Mouse (Mus musculus) ES-Bruce4 (cell line): ENCODE measurements around the gene Myo15. TPM values are rescaled to one million over a fixed set of nuclear protein-coding genes. Genes with fewer than 3 reads are reported as not detected.

Source experiments
- H3K27ac ChIP-seq: 2 replicates; pipeline ENCODE4 v1.5.1; 2012; ENCODE audit warnings: low read length, inconsistent platforms; ENCODE audit not compliant: insufficient read depth
- H3K27me3 ChIP-seq: 2 replicates; pipeline ENCODE4 v1.6.1; 2012; ENCODE audit warnings: mild to moderate bottlenecking, low read length, inconsistent platforms; ENCODE audit not compliant: control insufficient read depth, poor library complexity, insufficient read depth, severe bottlenecking
- H3K36me3 ChIP-seq: 2 replicates; pipeline ENCODE4 v1.6.1; 2012; ENCODE audit warnings: inconsistent platforms, mild to moderate bottlenecking, low read length, moderate library complexity; ENCODE audit not compliant: control insufficient read depth, poor library complexity, insufficient read depth, severe bottlenecking
- H3K4me1 ChIP-seq: one replicate; pipeline ENCODE4 v1.8.1; 2011; ENCODE audit warnings: low read length; ENCODE audit not compliant: control insufficient read depth, insufficient read depth
- H3K4me3 ChIP-seq: 2 replicates; pipeline ENCODE4 v1.5.1; 2011; ENCODE audit warnings: low read depth, mild to moderate bottlenecking, low read length
- H3K9ac ChIP-seq: 2 replicates; pipeline ENCODE4 v1.6.1; 2012; ENCODE audit warnings: low read depth, mild to moderate bottlenecking, inconsistent platforms; ENCODE audit not compliant: poor library complexity, severe bottlenecking
- H3K9me3 ChIP-seq: replicated peaks from 2 replicates; pipeline ENCODE4 v1.6.1; 2012; ENCODE audit warnings: mild to moderate bottlenecking, low read length, inconsistent platforms; ENCODE audit not compliant: control insufficient read depth, poor library complexity, insufficient read depth, severe bottlenecking
- CTCF ChIP-seq: IDR thresholded peaks from one replicate; pipeline ENCODE4 v1.8.1; 2011; ENCODE audit warnings: low read depth, low read length
- EP300 ChIP-seq: IDR thresholded peaks from 2 replicates; pipeline ENCODE4 v1.6.1; 2011; ENCODE audit warnings: low read depth, low read length; ENCODE audit not compliant: insufficient read depth
- POLR2A ChIP-seq: IDR thresholded peaks from one replicate; pipeline ENCODE4 v1.8.1; 2011; ENCODE audit warnings: low read length; ENCODE audit not compliant: insufficient read depth
- polyA plus RNA-seq: library from polyadenylated mRNA; stranded (reverse); fragments of >200 nt; gene quantifications from 2 replicates; pipeline ENCODE4 v1.2.4, GENCODE M21; 2011; ENCODE audit warnings: low read depth; ENCODE audit not compliant: missing spikeins, insufficient read depth, insufficient read length

The Myo15 gene
- 0.37 and 0.65 TPM in 2 replicates for polyA plus RNA-seq

DNA sequence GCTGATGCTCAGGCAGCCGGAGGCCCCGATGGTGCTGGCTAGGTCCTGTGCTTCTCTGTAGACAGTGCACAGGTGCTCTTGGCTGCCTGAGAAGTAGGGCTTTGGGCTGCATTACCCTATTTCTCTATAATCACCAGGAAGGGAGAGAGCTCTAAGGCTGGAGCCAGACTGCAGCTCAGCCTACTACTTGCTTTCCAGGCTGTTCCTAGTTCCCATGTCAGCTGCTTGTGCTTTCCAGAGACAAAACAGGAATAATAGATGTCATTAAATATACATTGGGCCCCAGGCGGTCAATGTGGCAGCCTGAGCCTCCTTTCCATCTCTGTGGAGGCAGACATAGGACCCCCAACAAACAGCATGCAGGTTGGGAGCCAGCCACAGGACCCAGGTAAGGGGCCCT, at the start of gene Myo15:
TSS of gene Myo15 (plus strand) at position 301 of the 400 bp plus-strand sequence.
- Histone ChIP-seq H3K36me3 (peaks cover 8% of the 10 kb centered on the region), H3K9me3 (no peaks in the 10 kb centered on the region), H3K27ac (no peak within 1 kb of the TSS), H3K4me3 (no peak within 1 kb of the TSS), H3K27me3 (no peaks in the 10 kb centered on the region), H3K4me1 (no peaks in the 10 kb centered on the region), H3K9ac (no peak within 1 kb of the TSS)
- no peak for TF ChIP-seq EP300
- TF ChIP-seq POLR2A, result no peak
- TF ChIP-seq CTCF, result no peak

GRCm38 (mm10) chr11:60422046-60422668, 47.0 kb upstream of the Myo15 start:
- H3K27me3 ChIP-seq, result no peaks in the 10 kb centered on the region
- peaks cover 17% of the 10 kb centered on the region for H3K36me3 ChIP-seq
- H3K9me3 ChIP-seq, result no peaks in the 10 kb centered on the region
- H3K4me1 ChIP-seq, result no peaks in the 10 kb centered on the region
- H3K4me3 ChIP-seq, result no peak overlapping the region
- TF ChIP-seq CTCF (no peak), EP300 (no peak), POLR2A (no peak)
- no peak overlapping the region for H3K9ac ChIP-seq
- H3K27ac ChIP-seq, result peak overlapping the region; percentile 13; the same call in 1 of the 2 replicates

- no peaks in the 10 kb centered on the region for H3K4me1 ChIP-seq
- TF ChIP-seq CTCF (no peak), POLR2A (no peak), EP300 (no peak)
- H3K9ac ChIP-seq, result no peak overlapping the region
- H3K27ac ChIP-seq, result peak overlapping the region; percentile 70
- peaks cover 17% of the 10 kb centered on the region for H3K36me3 ChIP-seq
- no peak overlapping the region for H3K4me3 ChIP-seq
- H3K27me3 ChIP-seq, result no peaks in the 10 kb centered on the region
- H3K9me3 ChIP-seq, result no peaks in the 10 kb centered on the region
These were observed 46.1 kb upstream of the Myo15 start for GRCm38 (mm10) chr11:60423006-60423405.

DNA sequence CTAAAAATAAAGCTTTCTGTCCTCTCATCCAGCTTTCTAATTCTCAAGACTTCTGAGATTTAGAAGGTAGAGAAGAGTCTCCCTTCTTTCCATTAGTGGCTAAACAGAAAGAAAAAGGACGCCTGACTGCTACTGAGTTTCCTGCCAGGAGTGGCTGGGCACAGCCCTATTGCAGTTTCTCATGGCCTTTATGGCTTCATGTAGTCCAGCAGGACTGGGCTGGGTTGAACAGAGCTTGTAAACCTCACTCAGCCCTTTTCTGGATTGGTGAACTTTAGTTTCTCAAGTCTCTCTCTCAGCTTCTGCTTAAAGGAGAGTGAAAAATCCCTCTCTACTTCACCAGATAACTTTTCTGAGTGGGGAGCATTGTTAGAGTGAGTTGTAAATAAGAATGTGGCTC, 42.7 kb upstream of the Myo15 start:
- TF ChIP-seq POLR2A (no peak), EP300 (no peak), CTCF (no peak)
- H3K27ac ChIP-seq, result no peak overlapping the region
- no peak overlapping the region for H3K4me3 ChIP-seq
- H3K9me3 ChIP-seq, result no peaks in the 10 kb centered on the region
- peaks cover 17% of the 10 kb centered on the region for H3K36me3 ChIP-seq
- H3K9ac ChIP-seq, result no peak overlapping the region
- no peaks in the 10 kb centered on the region for H3K4me1 ChIP-seq
- no peaks in the 10 kb centered on the region for H3K27me3 ChIP-seq

DNA sequence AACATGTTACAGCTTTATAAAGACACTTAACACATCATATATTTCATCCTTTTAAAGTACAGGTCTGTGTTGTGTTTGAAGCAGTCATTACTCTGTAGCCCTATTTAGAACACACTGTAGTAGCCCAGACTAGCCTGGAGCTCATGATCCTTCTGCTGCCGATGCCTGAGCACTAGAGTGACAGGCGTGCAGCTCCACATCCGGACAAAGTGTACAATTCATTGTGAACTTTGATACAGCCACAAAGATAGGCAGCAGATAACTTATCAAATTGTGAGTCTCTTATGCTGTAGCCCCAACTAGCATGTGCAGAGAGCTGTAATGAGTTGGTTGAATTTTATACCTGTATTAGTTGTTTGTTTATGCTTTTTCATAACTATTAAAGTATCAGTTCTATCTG, 41.5 kb upstream of the Myo15 start:
- Histone ChIP-seq H3K36me3 (peaks cover 22% of the 10 kb centered on the region), H3K4me3 (no peak overlapping the region), H3K27me3 (no peaks in the 10 kb centered on the region), H3K9ac (no peak overlapping the region), H3K9me3 (no peaks in the 10 kb centered on the region), H3K27ac (no peak overlapping the region), H3K4me1 (no peaks in the 10 kb centered on the region)
- TF ChIP-seq CTCF, result no peak
- TF ChIP-seq EP300, result no peak
- no peak for TF ChIP-seq POLR2A

DNA sequence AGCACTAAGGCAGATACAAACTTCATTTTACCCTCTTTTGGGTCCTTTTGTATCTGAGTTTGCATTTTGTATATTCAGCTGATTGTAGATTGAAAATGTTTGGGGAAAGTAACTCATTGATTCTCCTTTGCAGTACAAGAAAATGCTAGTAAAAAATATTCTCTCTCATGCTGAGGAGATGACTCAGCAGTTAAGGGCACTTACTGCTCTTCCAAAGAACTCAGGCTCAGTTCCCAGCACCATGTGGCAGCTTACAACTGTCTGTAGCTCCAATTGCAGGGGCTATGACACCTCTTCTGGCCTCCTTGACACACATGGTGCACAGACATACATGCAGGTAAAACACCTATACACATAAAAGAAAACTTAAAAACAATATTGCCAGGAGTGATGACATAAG, 35.6 kb upstream of the Myo15 start:
- Histone ChIP-seq H3K4me3 (no peak overlapping the region), H3K27ac (no peak overlapping the region), H3K4me1 (peaks cover 4% of the 10 kb centered on the region), H3K27me3 (no peaks in the 10 kb centered on the region), H3K9ac (no peak overlapping the region), H3K36me3 (peaks cover 28% of the 10 kb centered on the region), H3K9me3 (no peaks in the 10 kb centered on the region)
- TF ChIP-seq CTCF, result no peak
- TF ChIP-seq EP300, result no peak
- TF ChIP-seq POLR2A, result no peak
